Mouse (Mus musculus): ENCODE results near the gene Phactr3.
A peak's percentile ranks its signal among the peaks of the same experiment; 100 is the strongest.

Gene Phactr3

GRCm38 (mm10) chr2:178137518-178137917 lies 18.7 kb downstream of the Phactr3 start:
- DNase-seq, result peak; percentile 38

GRCm38 (mm10) chr2:178141489-178141922 lies 22.7 kb downstream of the Phactr3 start:
- DNase-seq, result no peak

- DNase-seq, result no peak
Observed at GRCm38 (mm10) chr2:178142291-178143023, 23.7 kb downstream of the Phactr3 start.

- DNase-seq, result no peak
Observed at GRCm38 (mm10) chr2:178143024-178143415, 24.2 kb downstream of the Phactr3 start.

GRCm38 (mm10) chr2:178143898-178144297 lies 25.1 kb downstream of the Phactr3 start:
- DNase-seq, result no peak

- no peak for DNase-seq
Observed at GRCm38 (mm10) chr2:178149312-178149711, 30.5 kb downstream of the Phactr3 start.

- DNase-seq, result no peak
Observed at GRCm38 (mm10) chr2:178150697-178151096, 31.9 kb downstream of the Phactr3 start.

GRCm38 (mm10) chr2:178153601-178154000 lies 34.8 kb downstream of the Phactr3 start:
- DNase-seq, result no peak

GRCm38 (mm10) chr2:178154129-178154528 lies 35.4 kb downstream of the Phactr3 start:
- no peak for DNase-seq

GRCm38 (mm10) chr2:178154576-178154975 lies 35.8 kb downstream of the Phactr3 start:
- DNase-seq, result no peak

- DNase-seq, result no peak
Observed at GRCm38 (mm10) chr2:178155176-178155916, 36.6 kb downstream of the Phactr3 start.

- peak; percentile 3 for DNase-seq
Observed at GRCm38 (mm10) chr2:178155917-178156282, 37.1 kb downstream of the Phactr3 start.

GRCm38 (mm10) chr2:178158936-178159335 lies 40.2 kb downstream of the Phactr3 start:
- DNase-seq, result no peak

GRCm38 (mm10) chr2:178163981-178164380 lies 45.2 kb downstream of the Phactr3 start:
- DNase-seq, result no peak

GRCm38 (mm10) chr2:178165943-178166342 lies 47.2 kb downstream of the Phactr3 start:
- DNase-seq, result no peak

- DNase-seq, result no peak
Observed at GRCm38 (mm10) chr2:178169983-178170382, 51.2 kb downstream of the Phactr3 start.

- DNase-seq, result no peak
Observed at GRCm38 (mm10) chr2:178173951-178174350, 55.2 kb downstream of the Phactr3 start.

GRCm38 (mm10) chr2:178175286-178175931 lies 56.6 kb downstream of the Phactr3 start:
- DNase-seq, result no peak

- DNase-seq, result no peak
Observed at GRCm38 (mm10) chr2:178184251-178184650, 65.5 kb downstream of the Phactr3 start.

- DNase-seq, result no peak
Observed at GRCm38 (mm10) chr2:178184862-178185261, 66.1 kb downstream of the Phactr3 start.

GRCm38 (mm10) chr2:178188988-178189387 lies 70.2 kb downstream of the Phactr3 start:
- DNase-seq, result no peak

GRCm38 (mm10) chr2:178192881-178193280 lies 74.1 kb downstream of the Phactr3 start:
- DNase-seq, result no peak

- no peak for DNase-seq
Observed at GRCm38 (mm10) chr2:178193445-178193844, 74.7 kb downstream of the Phactr3 start.

GRCm38 (mm10) chr2:178194908-178195307 lies 76.1 kb downstream of the Phactr3 start:
- no peak for DNase-seq
